Mouse (Mus musculus) spleen, adult 2 months (tissue): ENCODE measurements around the gene Safb2. TPM values are rescaled to one million over a fixed set of nuclear protein-coding genes. Genes with fewer than 3 reads are reported as not detected.

Experiments
- DNase-seq, 2 experiments: peaks; one replicate each; pipeline versions ENCODE4 v3.0.0 to v3.0.0-alpha.2; 2012 to 2021; ENCODE audit warnings: low spot score in 2 of 2, low read depth in 1 of 2
- H3K27ac ChIP-seq: fragments of 200-500 bp; 2 replicates; pipeline ENCODE4 v1.5.1; 2012; ENCODE audit warnings: low read length, inconsistent platforms; ENCODE audit not compliant: insufficient read depth
- H3K27me3 ChIP-seq: fragments of 200-500 bp; 2 replicates; pipeline ENCODE4 v1.6.1; 2012; ENCODE audit warnings: mild to moderate bottlenecking, moderate library complexity, low read length, inconsistent platforms; ENCODE audit not compliant: control insufficient read depth, insufficient read depth
- H3K36me3 ChIP-seq: fragments of 200-500 bp; 2 replicates; pipeline ENCODE4 v1.6.1; 2012; ENCODE audit warnings: mild to moderate bottlenecking, low read length, inconsistent platforms; ENCODE audit not compliant: control insufficient read depth, insufficient read depth
- H3K4me1 ChIP-seq: fragments of 200-500 bp; 2 replicates; pipeline ENCODE4 v1.6.1; 2011; ENCODE audit warnings: inconsistent platforms; ENCODE audit not compliant: control insufficient read depth, insufficient read depth, insufficient read length
- H3K4me3 ChIP-seq: fragments of 200-500 bp; 2 replicates; pipeline ENCODE4 v1.5.1; 2011; ENCODE audit warnings: mild to moderate bottlenecking, inconsistent platforms; ENCODE audit not compliant: insufficient read depth, insufficient read length; ENCODE audit errors: extremely low read depth
- CTCF ChIP-seq: fragments of 200-500 bp; IDR thresholded peaks from 2 replicates; pipeline ENCODE4 v1.5.1; 2011; ENCODE audit warnings: mild to moderate bottlenecking, inconsistent platforms; ENCODE audit not compliant: insufficient read depth, insufficient read length, insufficient replicate concordance; ENCODE audit errors: extremely low read depth
- POLR2A ChIP-seq: fragments of 200-500 bp; IDR thresholded peaks from 2 replicates; pipeline ENCODE4 v1.6.1; 2011; ENCODE audit warnings: low read depth, low read length, inconsistent platforms
- WGBS: fragments of 180-500 bp; shearing (Covaris S2); methylation state at CpG from one replicate; pipeline ENCODE4 v1.1.7; 2018; 5-methylcytosine and 5-hydroxymethylcytosine counted together
- polyA plus RNA-seq: library from polyadenylated mRNA; depleted of rRNA; stranded (reverse); fragments of >200 nt; gene quantifications from 2 replicates; pipeline ENCODE4 v1.2.3, GENCODE M21; 2012

Gene Safb2
- polyA plus RNA-seq, 1 experiment = 157 TPM

- Histone ChIP-seq H3K4me3 (no peak overlapping the region), H3K27me3 (no peaks in the 10 kb centered on the region), H3K4me1 (no peaks in the 10 kb centered on the region), H3K27ac (no peak overlapping the region), H3K36me3 (no peaks in the 10 kb centered on the region)
- WGBS = 85% methylated on average over 12 of the region's 12 CpGs
- TF ChIP-seq CTCF (no peak), POLR2A (no peak)
- DNase-seq = no peak
Measured at GRCm38 (mm10) chr17:56550784-56551475, 33.5 kb downstream of the Safb2 start.

DNA sequence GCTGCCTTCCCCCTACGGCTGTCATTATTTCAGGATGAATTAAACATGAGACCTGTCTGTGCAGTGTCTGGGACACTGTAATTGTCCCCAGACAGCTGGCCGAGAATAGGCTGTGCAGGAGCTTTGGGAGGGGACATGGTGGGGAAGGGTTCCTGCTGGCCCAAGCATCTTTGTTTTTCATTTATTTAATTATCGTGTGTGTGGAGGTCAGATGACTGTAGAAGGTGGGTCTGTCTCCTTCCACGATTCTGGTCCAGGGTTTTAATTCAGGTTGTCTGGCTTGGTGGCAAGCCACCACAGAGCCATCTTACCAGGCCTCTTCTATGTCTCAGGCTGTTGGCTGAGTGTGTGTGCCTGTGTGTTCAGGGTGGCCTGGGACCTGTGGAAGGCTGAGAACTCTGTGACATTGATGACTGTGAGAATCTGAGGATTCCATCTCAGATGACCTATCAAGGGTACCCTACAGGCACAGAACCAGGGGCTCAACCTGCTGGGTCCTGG lies 35.7 kb downstream of the Safb2 start:
- no peaks in the 10 kb centered on the region for H3K36me3 ChIP-seq
- no peak for DNase-seq
- no peaks in the 10 kb centered on the region for H3K4me1 ChIP-seq
- H3K4me3 ChIP-seq = no peak overlapping the region
- WGBS = 90% methylated on average over 4 of the region's 4 CpGs
- no peaks in the 10 kb centered on the region for H3K27me3 ChIP-seq
- TF ChIP-seq POLR2A = no peak
- H3K27ac ChIP-seq = no peak overlapping the region

DNA sequence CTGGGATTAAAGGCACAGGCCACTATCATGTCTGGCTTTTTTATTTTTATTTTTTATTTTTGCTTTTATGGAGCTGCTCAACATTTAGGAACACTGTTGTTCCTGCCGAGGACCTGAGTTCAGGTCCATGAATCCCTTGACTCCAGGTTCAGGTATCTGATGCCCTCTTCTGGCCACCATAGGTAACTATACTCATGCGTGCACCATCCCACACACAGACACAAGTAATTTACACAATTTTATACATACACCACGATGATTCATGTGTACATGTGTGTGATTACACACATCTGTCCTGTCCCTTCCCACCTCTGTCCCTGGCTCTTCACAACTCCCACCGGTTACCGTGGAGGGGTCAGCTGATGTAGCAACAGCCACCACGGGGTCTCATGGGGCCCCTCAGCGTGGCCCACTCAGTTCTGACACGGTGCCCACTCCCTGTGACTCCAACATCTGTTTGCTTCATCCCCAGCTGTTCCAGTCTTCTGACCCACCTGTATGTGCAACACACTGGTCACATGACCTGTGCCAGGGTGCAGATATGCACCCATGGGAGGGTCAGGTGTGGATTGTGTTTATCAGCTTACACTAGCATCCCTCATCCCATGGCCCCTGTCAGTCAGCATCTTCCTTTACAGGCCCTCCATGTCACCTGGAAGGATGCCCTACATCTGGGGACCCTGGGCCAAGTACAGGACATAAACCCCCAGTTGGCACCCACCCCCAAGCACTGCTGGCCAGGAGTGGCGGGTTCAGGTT lies 36.4 kb downstream of the Safb2 start:
- 76% methylated on average over 9 of the region's 9 CpGs for WGBS
- no peak overlapping the region for H3K4me3 ChIP-seq
- no peak overlapping the region for H3K27ac ChIP-seq
- H3K4me1 ChIP-seq = no peaks in the 10 kb centered on the region
- no peaks in the 10 kb centered on the region for H3K27me3 ChIP-seq
- no peaks in the 10 kb centered on the region for H3K36me3 ChIP-seq
- TF ChIP-seq CTCF (no peak), POLR2A (no peak)
- DNase-seq = no peak

- H3K4me1 ChIP-seq = no peaks in the 10 kb centered on the region
- no peak overlapping the region for H3K4me3 ChIP-seq
- WGBS = 82% methylated on average over 17 of the region's 17 CpGs
- no peaks in the 10 kb centered on the region for H3K36me3 ChIP-seq
- no peak for TF ChIP-seq CTCF
- no peak for TF ChIP-seq POLR2A
- DNase-seq = no peak
- H3K27ac ChIP-seq = no peak overlapping the region
- no peaks in the 10 kb centered on the region for H3K27me3 ChIP-seq
Measured at GRCm38 (mm10) chr17:56547116-56547845, 37.1 kb downstream of the Safb2 start.

DNA sequence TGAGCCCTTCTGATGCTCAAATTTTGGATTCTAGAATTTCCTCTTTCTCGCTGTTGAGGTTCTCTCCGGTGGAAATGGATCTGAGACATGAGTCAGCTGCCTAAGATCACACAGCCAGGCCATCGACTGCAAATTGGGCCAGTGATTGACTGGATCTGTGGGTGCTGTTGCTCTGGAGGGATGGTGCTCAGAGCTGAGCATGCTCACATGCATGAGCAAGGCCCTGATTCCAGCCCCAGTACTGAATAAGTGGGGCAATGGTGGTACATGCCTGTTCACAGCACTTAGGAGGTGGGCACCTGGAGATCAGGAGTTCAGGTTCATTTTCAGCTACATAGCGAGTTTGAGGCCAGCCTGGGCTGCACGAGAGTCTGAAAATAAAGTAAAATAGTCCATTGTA lies 37.8 kb downstream of the Safb2 start:
- Histone ChIP-seq H3K36me3 (no peaks in the 10 kb centered on the region), H3K27me3 (no peaks in the 10 kb centered on the region), H3K27ac (no peak overlapping the region), H3K4me1 (no peaks in the 10 kb centered on the region), H3K4me3 (no peak overlapping the region)
- TF ChIP-seq POLR2A (no peak), CTCF (no peak)
- 85% methylated on average over 5 of the region's 5 CpGs for WGBS
- no peak for DNase-seq

- Histone ChIP-seq H3K27me3 (no peaks in the 10 kb centered on the region), H3K4me1 (no peaks in the 10 kb centered on the region), H3K36me3 (no peaks in the 10 kb centered on the region), H3K4me3 (no peak overlapping the region), H3K27ac (no peak overlapping the region)
- no peak for DNase-seq
- TF ChIP-seq CTCF = no peak
- TF ChIP-seq POLR2A = no peak
- WGBS = 75% methylated on average over 1 of the region's 1 CpGs
Measured at GRCm38 (mm10) chr17:56545945-56546344, 38.4 kb downstream of the Safb2 start.
